Mouse (Mus musculus): ENCODE data around the gene Olfr1206. TPM values are rescaled to one million over a fixed set of nuclear protein-coding genes. Genes with fewer than 3 reads are reported as not detected.

The Olfr1206 gene
- polyA plus RNA-seq (2012; rRNA removed) (not detected in 2 replicates), polyA plus RNA-seq (2014; fragmentation: Nextera tagmentation; extraction: Ambion mirVana) (not detected in 2 replicates)

- Histone ChIP-seq H3K4me3 (ENCODE audit: insufficient read depth in 1 of 2, low read depth in 2 of 2, low read length in 2 of 2) (no peak within 1 kb of the TSS), H3K27ac (no peak within 1 kb of the TSS), H3K4me1 (replicated peaks; ENCODE audit: control insufficient read depth in 2 of 2, insufficient read depth in 2 of 2, low read length in 1 of 2) (no peaks in the 10 kb centered on the region), H3K27me3 (ENCODE audit: control insufficient read depth, insufficient read depth, low read length) (no peaks in the 10 kb centered on the region), H3K4me2 (ENCODE audit: low read depth) (no peak within 1 kb of the TSS), H3K9ac (replicated peaks) (no peak within 1 kb of the TSS), H3K36me3 (replicated peaks; ENCODE audit: control insufficient read depth, insufficient read depth, low read depth) (no peaks in the 10 kb centered on the region), H3K9me3 (ENCODE audit: control insufficient read depth, low read length) (no peaks in the 10 kb centered on the region)
- no peak for DNase-seq (ENCODE audit: low read depth in 3 of 3, low spot score in 3 of 3)
- no peak for ATAC-seq (ENCODE audit: insufficient read depth)
- 51% methylated on average over 2 of the region's 2 CpGs for WGBS (ENCODE audit: insufficient replicate concordance)
- TF ChIP-seq CTCF (IDR thresholded peaks at IDR 0.05; ENCODE audit: low read depth) (no peak), EP300 (IDR thresholded peaks at IDR 0.05; ENCODE audit: low read depth) (no peak)
These were observed at the start of gene Olfr1206 for GRCm38 (mm10) chr2:88862931-88863330. Gene Olfr1206 (plus strand): TSS chr2:88863231.

- H3K9me3 ChIP-seq (ENCODE audit: control insufficient read depth, low read length): no peaks in the 10 kb centered on the region
- WGBS (ENCODE audit: insufficient replicate concordance): 45% methylated on average over 1 of the region's 1 CpGs
- no peak within 1 kb of the TSS for H3K4me2 ChIP-seq (ENCODE audit: low read depth)
These were observed 48.8 kb upstream of the Olfr1206 start, which contains the start of gene Olfr1202 for GRCm38 (mm10) chr2:88814196-88814595. Gene Olfr1202 (plus strand): TSS chr2:88814496.

GRCm38 (mm10) chr2:88829437-88829836, 33.6 kb upstream of the Olfr1206 start, which contains the start of gene Olfr1205:
Gene Olfr1205 (plus strand): TSS chr2:88829737.
- Histone ChIP-seq H3K4me3 (ENCODE audit: insufficient read depth in 1 of 2, low read depth in 2 of 2, low read length in 2 of 2) (no peak within 1 kb of the TSS), H3K9ac (replicated peaks) (no peak within 1 kb of the TSS), H3K4me1 (replicated peaks; ENCODE audit: control insufficient read depth in 2 of 2, insufficient read depth in 2 of 2, low read length in 1 of 2) (no peaks in the 10 kb centered on the region), H3K9me3 (ENCODE audit: control insufficient read depth, low read length) (no peaks in the 10 kb centered on the region), H3K36me3 (replicated peaks; ENCODE audit: control insufficient read depth, insufficient read depth, low read depth) (no peaks in the 10 kb centered on the region), H3K27ac (no peak within 1 kb of the TSS), H3K27me3 (ENCODE audit: control insufficient read depth, insufficient read depth, low read length) (no peaks in the 10 kb centered on the region), H3K4me2 (ENCODE audit: low read depth) (no peak within 1 kb of the TSS)
- no peak for ATAC-seq (ENCODE audit: insufficient read depth)
- no peak for DNase-seq (ENCODE audit: low read depth in 3 of 3, low spot score in 3 of 3)
- no peak for TF ChIP-seq EP300 (IDR thresholded peaks at IDR 0.05; ENCODE audit: low read depth)
- no peak for TF ChIP-seq CTCF (IDR thresholded peaks at IDR 0.05; ENCODE audit: low read depth)
- 62% methylated on average over 2 of the region's 2 CpGs for WGBS (ENCODE audit: insufficient replicate concordance)

More at GRCm38 (mm10) chr2:88814196-88814595, 48.8 kb upstream of the Olfr1206 start, which contains the start of gene Olfr1202:
- DNase-seq (ENCODE audit: low read depth in 3 of 3, low spot score in 3 of 3): no peak
- no peaks in the 10 kb centered on the region for H3K4me1 ChIP-seq (replicated peaks; ENCODE audit: control insufficient read depth in 2 of 2, insufficient read depth in 2 of 2, low read length in 1 of 2)
- no peaks in the 10 kb centered on the region for H3K36me3 ChIP-seq (replicated peaks; ENCODE audit: control insufficient read depth, insufficient read depth, low read depth)
- H3K27me3 ChIP-seq (ENCODE audit: control insufficient read depth, insufficient read depth, low read length): no peaks in the 10 kb centered on the region
- no peak within 1 kb of the TSS for H3K4me3 ChIP-seq (ENCODE audit: insufficient read depth in 1 of 2, low read depth in 2 of 2, low read length in 2 of 2)
- H3K9ac ChIP-seq (replicated peaks): no peak within 1 kb of the TSS
- H3K27ac ChIP-seq: no peak within 1 kb of the TSS
- ATAC-seq (ENCODE audit: insufficient read depth): no peak
- TF ChIP-seq CTCF (IDR thresholded peaks at IDR 0.05; ENCODE audit: low read depth) (no peak), EP300 (IDR thresholded peaks at IDR 0.05; ENCODE audit: low read depth) (no peak)

GRCm38 (mm10) chr2:88838477-88838876, 24.6 kb upstream of the Olfr1206 start:
- H3K27ac ChIP-seq: no peak overlapping the region
- no peaks in the 10 kb centered on the region for H3K4me1 ChIP-seq (replicated peaks; ENCODE audit: control insufficient read depth in 2 of 2, insufficient read depth in 2 of 2, low read length in 1 of 2)
- ATAC-seq (ENCODE audit: insufficient read depth) (no peak), DNase-seq (ENCODE audit: low read depth in 3 of 3, low spot score in 3 of 3) (no peak)
- WGBS (ENCODE audit: insufficient replicate concordance): 59% methylated on average over 2 of the region's 2 CpGs
- TF ChIP-seq CTCF (IDR thresholded peaks at IDR 0.05; ENCODE audit: low read depth) (no peak), EP300 (IDR thresholded peaks at IDR 0.05; ENCODE audit: low read depth) (no peak)
- no peaks in the 10 kb centered on the region for H3K9me3 ChIP-seq (ENCODE audit: control insufficient read depth, low read length)
- H3K27me3 ChIP-seq (ENCODE audit: control insufficient read depth, insufficient read depth, low read length): no peaks in the 10 kb centered on the region
- H3K36me3 ChIP-seq (replicated peaks; ENCODE audit: control insufficient read depth, insufficient read depth, low read depth): no peaks in the 10 kb centered on the region
- H3K9ac ChIP-seq (replicated peaks): no peak overlapping the region
- no peak overlapping the region for H3K4me2 ChIP-seq (ENCODE audit: low read depth)
- H3K4me3 ChIP-seq (ENCODE audit: insufficient read depth in 1 of 2, low read depth in 2 of 2, low read length in 2 of 2): no peak overlapping the region

GRCm38 (mm10) chr2:88848992-88849391, 14.0 kb upstream of the Olfr1206 start, which contains the start of gene Olfr1204:
Gene Olfr1204 (plus strand): TSS chr2:88849292.
- WGBS (ENCODE audit: insufficient replicate concordance): 61% methylated on average over 1 of the region's 1 CpGs
- no peak for DNase-seq (ENCODE audit: low read depth in 3 of 3, low spot score in 3 of 3)
- H3K9me3 ChIP-seq (ENCODE audit: control insufficient read depth, low read length): no peaks in the 10 kb centered on the region
- H3K4me3 ChIP-seq (ENCODE audit: insufficient read depth in 1 of 2, low read depth in 2 of 2, low read length in 2 of 2): no peak within 1 kb of the TSS
- no peak within 1 kb of the TSS for H3K9ac ChIP-seq (replicated peaks)
- TF ChIP-seq EP300 (IDR thresholded peaks at IDR 0.05; ENCODE audit: low read depth) (no peak), CTCF (IDR thresholded peaks at IDR 0.05; ENCODE audit: low read depth) (no peak)
- H3K27me3 ChIP-seq (ENCODE audit: control insufficient read depth, insufficient read depth, low read length): no peaks in the 10 kb centered on the region
- no peak within 1 kb of the TSS for H3K27ac ChIP-seq
- H3K36me3 ChIP-seq (replicated peaks; ENCODE audit: control insufficient read depth, insufficient read depth, low read depth): no peaks in the 10 kb centered on the region
- no peak for ATAC-seq (ENCODE audit: insufficient read depth)
- H3K4me1 ChIP-seq (replicated peaks; ENCODE audit: control insufficient read depth in 2 of 2, insufficient read depth in 2 of 2, low read length in 1 of 2): no peaks in the 10 kb centered on the region
- no peak within 1 kb of the TSS for H3K4me2 ChIP-seq (ENCODE audit: low read depth)
